Mouse (Mus musculus): ENCODE results near the gene Hes7.
A peak's percentile ranks its signal among the peaks of the same experiment; 100 is the strongest.

Gene Hes7

DNA sequence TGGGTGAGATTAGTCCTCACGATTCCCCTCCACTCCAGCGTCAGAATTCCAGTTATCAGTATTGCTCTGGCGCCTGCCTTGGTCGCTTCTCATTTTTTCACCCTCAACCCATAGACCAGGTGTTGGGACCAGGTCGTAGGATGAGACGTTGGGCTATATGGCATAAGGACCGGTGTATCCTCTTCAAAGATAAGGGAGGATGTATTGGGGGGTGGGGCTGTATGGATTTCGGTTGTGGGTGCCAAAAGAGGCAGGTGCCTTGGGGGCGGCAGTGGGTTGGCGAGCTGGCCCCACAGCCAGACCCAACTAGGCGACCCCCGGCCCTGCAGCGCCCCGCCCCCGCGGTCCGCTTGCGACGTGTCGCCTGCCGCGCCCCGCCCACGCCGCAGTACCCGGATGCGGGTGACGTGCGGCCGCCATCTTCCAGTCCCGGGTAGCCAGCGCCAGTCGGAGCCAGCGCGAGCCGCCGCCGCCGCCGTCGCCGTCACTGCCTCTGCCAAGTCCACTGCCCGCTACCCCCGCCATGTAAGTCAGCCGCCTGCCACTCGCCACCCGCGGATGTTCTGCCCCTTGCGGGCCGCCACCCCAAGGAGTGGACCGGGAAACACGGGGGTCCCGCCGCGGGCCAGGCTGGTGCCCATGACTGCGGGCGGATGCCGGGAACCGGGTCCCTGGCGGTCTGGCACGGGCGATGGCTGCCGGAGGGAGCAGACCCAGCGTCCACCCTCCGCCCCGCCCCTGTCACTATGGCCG is 31.9 kb upstream of the Hes7 start, which contains the start of gene Vamp2:
Gene Vamp2 (plus strand): TSS at position 388 of the 753 bp plus-strand sequence.
- DNase-seq, result peak; percentile 94 to 97

DNA sequence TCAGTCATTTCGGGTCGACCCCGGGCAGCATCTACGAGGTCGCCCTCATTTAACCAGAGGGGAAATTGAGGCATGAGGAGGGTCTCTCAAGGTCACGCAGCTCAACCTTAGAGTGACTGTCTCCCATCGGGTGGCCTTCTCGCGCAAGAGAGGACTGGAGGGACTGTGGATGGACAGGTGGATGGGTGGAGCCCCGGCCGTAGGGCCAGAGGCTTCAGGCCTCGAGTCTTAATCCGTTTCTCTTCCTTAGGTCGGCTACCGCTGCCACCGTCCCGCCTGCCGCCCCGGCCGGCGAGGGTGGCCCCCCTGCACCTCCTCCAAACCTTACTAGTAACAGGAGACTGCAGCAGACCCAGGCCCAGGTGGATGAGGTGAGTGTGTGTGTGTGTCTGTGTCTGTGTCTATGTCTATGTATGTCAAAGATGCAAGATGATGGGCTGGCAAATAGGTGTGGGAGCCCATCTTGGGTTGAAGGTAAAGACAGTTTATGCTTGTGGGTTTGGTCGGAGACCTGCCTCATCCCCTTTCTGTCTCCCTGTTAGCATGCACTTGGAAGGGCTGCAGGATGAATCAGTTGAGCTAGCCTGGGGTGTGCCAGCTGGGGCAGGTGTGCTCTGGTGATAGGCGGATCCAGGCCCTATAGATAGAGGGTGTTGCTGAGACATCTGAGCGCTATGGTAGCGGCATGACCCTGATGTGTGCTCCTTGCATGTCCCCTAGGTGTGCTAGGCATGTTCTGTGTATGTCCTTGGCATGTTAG is 31.2 kb upstream of the Hes7 start:
- peak in 1 of 2 experiments; percentile 54 for DNase-seq

- no peak for DNase-seq
Measured at GRCm38 (mm10) chr11:69089616-69090290, 30.5 kb upstream of the Hes7 start.

GRCm38 (mm10) chr11:69090367-69090766 is 29.8 kb upstream of the Hes7 start:
- no peak for DNase-seq

GRCm38 (mm10) chr11:69091566-69092385 is 28.4 kb upstream of the Hes7 start:
- no peak for DNase-seq

DNA sequence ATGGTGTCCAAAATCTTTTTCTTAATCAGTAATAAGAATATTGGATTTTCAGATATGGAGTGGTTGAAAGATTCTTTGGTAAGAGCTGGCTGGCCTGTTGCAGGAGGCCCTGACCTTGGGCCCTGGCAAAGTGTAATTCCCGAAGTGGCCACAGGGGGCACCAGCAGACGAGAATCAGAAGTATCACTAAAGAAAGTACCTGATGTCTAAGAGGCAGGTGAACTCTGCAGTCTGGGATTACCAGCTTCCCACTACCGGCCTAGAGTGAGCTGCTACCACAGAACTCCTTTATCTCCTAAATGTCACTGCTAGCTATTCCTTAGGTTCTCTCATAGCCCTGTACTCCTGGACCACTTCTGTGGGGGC is 27.8 kb upstream of the Hes7 start:
- peak; percentile 92 to 95 for DNase-seq

- DNase-seq, result no peak
Measured at GRCm38 (mm10) chr11:69092871-69093270, 27.3 kb upstream of the Hes7 start.

DNA sequence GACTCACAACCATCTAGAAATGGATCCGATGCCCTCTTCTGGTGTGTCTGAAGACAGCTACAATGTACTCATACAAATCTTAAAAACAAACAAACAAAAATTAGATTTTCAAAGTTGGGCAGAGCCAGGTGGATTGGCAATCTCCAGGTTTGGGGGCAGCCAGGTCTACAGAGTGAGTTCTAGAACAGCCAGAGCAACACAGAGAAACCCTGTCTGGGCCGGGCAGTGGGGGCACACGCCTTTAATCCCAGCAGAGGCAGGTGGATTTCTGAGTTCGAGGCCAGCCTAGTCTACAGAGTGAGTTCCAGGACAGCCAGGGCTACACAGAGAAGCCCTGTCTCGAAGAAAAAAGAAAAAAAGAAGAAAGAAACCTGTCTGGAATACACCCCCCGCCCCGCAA is 26.3 kb upstream of the Hes7 start:
- DNase-seq, result peak in 1 of 2 experiments; percentile 15

DNA sequence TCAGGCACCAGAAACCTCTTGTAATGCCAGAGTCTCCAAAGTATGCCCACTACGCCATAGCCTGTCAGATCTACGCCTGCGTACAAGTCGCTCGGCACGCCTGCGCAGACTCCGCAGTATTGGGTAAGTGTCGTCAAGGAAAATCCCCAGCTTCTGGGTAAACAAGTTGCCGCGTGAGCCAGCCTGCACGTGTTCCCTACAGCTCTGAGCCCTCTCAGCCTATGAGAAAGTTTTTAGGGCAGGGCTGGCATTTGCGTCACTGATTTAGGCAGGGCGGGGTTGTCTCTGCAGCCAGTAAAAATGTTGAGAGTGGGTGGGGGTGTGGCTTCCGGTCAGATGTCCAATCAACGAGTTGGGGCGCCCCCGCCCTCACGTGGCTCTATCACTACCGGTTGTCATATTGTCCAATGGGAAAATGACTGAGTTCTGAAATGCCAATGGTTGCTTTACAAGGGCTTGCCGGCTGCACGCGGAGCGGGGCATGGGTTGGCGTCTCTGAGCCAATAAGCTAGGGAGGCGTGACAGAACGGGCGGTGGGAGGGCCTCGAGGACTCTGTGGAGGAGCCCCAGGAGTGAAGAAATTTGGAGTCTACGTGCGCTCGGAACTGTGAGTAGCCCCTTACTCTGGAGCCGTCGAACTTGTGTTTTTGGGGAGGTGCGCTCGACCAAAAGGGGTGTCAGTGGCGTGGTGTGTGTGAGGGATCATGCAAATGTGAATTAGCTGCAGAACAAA is 25.3 kb upstream of the Hes7 start, which contains the start of gene Per1:
Gene Per1 (plus strand): TSS at position 521 of the 733 bp plus-strand sequence.
- peak; percentile 98 to 99 for DNase-seq

- peak in 1 of 2 experiments; percentile 2 for DNase-seq
Measured at GRCm38 (mm10) chr11:69095511-69096231, 24.5 kb upstream of the Hes7 start.

DNA sequence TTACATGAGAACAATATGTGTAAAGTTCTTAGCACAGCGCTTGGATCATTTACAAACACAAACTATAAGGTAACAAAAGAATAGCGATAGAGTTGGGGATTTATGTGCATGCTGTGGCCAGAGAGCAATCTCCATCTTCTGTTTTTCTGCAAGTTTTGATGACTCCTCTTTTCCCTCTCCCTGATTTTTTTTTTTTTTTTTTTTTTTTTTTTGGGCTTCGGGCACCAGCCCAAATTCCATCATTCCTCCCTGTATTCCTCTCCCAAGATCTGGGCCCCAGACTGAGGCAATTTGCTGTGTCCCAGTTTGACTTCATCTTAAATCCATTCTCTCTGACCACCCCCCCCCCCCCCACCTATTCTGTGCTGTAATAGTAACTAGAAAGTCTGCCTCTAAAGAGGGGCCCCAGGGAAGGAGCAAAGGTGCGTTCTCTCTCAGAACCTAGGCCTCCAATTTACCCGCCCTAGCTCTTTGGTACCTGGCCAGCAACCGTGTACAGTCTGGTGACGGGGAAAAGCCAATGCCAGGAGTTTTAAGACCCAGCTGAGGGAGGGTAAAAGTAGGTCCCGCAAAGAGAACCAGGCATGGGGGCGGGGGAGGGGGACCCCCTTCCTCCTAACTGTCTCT is 23.7 kb upstream of the Hes7 start:
- DNase-seq, result peak in 1 of 2 experiments; percentile 23

GRCm38 (mm10) chr11:69096987-69097900 is 23.0 kb upstream of the Hes7 start:
- peak; percentile 81 to 82 for DNase-seq

DNA sequence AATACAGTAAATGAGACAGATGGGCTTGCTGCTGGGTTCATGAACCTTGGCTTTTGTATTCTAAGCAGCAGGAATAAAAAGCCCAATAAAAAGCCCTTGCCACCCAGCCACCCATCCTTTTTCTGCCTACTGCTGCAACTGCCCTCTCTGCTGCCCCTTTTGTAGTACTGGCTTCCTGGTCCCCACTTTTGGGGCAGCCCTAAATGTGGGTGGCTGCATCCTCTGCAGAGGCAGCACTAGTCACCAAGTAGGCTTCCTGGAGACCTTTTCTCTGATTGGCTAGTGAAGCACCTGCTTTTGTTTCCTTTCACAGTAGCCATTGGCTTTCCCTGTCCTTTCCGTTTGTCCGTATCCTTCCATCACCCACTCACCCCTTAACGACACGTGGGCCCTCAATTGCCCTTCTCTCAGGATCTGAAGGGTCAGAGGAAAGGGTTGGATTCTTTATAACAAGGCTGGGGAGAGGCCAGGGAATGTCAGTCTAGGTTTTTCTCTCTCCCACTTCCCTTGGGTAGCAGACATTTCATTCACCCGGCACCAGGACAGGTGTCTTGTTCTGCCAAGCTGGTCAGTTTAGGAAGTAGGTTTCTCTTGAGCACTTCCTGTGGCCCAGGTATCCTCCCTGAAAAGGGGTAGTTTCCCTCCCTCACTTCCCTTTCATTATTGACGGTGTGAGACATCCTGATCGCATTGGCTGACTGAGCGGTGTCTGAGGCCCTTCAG is 22.0 kb upstream of the Hes7 start:
- DNase-seq, result no peak

DNA sequence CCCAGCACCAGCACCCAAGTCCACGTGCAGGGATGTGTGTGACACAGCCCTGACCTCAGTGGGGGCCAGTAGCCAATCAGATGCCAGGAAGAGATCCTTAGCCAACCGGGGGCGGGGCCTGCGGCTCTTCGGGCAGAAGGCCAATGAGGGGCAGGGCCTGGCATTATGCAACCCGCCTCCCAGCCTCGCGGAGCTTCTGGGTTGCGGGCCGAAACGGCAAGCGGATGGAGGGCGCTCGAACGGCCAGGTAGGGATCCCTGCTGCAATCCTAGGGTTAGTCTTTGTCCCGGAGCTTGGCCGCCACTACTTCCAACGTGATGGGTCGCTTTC is 21.5 kb upstream of the Hes7 start:
- DNase-seq, result peak; percentile 99

DNA sequence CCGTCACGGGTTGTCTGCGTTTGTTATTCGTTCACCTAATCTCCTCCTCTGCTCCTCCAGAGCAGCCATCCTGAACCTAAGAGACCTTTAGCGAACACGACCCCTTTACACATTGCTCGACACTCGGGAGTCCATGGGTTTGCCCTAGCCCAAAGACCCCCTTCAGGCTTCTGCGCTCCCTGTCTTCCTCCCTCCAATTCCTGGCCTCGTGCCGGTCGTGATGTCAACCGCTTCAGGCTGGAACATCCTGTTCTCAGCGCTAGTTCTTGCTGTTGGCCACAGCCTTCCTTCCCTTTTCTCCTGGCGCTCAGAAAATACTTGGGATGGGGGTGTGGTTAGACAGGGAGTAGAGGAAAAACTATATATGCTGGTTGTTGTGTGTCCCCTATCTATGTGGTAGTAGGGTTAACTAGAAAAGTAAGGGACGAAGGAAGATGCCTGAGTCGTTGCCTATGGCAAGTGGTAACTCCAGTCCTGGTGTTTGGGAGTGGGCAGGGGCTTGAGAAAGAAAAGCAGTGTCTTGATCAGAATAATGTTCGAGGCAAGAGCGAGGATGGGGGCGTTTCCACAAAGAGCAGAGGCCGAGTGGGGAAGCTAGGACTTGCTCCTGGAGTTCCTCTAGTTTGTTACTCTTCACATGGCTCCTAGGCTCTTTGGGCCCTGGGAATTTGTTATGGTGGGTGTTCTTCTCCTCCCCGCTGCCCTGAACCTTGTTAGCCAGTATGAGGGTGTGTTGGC is 20.9 kb upstream of the Hes7 start:
- DNase-seq, result peak; percentile 73 to 79

DNA sequence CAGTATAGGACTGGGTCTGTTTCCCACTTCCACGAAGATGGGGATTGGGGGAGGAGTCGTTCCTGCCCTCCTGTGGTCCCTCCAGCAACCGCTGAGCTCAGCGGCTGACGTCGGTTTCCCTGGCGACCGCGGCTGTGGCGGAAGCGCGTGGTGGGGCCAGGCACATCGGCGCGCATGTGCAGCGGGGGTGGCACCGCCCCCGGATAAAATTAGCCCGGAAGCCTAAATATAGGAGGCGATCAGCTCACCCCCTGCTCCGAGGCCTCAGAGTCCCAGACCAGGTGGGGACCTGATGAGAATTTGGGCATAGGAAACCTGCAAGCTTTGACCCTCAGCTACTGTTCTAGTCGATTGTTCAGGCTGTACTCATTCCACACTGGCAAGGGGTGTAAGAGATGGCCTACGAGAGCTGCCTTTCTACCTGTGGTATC is 20.3 kb upstream of the Hes7 start:
- peak; percentile 89 to 91 for DNase-seq

GRCm38 (mm10) chr11:69100639-69101360 is 19.4 kb upstream of the Hes7 start:
- no peak for DNase-seq
